Mouse (Mus musculus): ENCODE results near the gene Nebl.

GRCm38 (mm10) chr2:17389886-17390285 lies 341.4 kb downstream of the Nebl start:
- TF ChIP-seq CTCF (IDR thresholded peaks at IDR 0.05; ENCODE audit: extremely low read depth, insufficient read depth, insufficient read length, insufficient replicate concordance) (no peak), POLR2A (IDR thresholded peaks at IDR 0.05; ENCODE audit: low read depth, low read length) (no peak)

All from spleen, adult 2 months (tissue).